Mouse (Mus musculus): ENCODE data around the gene Brf1.

Gene Brf1

DNA sequence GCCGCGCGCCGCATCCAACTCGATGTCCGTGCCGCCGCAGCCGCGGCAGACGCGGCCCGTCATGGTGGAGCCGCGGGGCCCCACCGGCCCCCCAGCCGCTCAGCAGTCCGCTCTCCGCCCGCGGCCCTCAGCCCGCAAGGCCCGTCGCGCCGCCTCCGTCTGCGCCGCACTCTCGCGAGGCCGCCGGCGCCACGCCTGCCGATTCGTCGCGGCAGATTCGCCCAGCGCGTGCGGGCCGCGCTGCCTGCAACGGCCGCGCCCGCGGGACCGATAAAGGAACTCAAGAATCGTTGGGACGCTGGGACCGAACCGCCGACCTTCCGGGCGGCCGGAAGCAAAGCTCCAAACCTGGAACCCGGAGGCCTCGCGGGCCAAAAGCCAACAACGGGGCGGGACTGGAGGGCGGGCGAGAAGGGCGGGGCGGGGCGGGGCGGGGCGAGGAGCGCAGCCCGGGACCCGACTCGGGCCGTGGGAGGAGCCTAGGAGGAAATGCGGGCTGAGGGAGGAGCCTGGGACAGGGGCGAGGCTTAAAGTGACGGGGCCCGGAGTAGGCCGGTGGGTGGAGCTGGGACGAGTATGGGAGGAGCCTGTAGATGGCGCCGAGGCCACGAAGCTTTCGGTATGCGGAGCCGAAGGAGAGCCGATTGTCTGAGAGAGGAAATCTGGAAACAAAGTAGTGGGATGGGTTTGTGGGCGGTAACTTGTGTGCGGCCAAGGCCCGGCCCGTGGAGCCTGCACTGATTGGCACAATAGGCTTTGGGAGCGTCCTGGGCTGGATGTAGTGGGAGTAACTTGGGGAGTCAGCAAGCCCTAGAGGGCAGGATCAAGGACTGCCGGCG, at the start of gene Brf1:
Brf1 (minus strand) TSS at position 411 of the 839 bp plus-strand sequence.
- peak; percentile 96 for DNase-seq

DNA sequence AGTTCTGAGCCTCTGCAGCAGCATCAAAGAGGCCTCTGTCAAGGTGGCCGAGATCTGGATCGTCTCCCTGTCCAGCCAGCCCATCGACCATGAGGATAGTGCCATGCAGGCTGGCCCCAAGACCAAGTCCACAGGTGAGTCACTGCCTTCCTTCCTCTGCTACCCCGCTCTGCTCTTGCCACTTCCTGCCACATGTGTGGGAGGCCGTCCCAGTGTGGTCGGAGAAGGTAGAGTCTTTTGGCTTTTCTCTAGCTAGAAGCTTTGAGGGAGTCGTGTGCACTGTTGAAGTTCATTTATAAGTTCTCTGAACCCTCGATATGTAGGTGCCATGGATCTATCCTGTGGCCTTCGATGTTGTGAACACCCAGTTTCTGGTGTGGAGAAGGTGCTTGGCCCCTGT, 49.3 kb upstream of the Brf1 start:
- DNase-seq: no peak

DNA sequence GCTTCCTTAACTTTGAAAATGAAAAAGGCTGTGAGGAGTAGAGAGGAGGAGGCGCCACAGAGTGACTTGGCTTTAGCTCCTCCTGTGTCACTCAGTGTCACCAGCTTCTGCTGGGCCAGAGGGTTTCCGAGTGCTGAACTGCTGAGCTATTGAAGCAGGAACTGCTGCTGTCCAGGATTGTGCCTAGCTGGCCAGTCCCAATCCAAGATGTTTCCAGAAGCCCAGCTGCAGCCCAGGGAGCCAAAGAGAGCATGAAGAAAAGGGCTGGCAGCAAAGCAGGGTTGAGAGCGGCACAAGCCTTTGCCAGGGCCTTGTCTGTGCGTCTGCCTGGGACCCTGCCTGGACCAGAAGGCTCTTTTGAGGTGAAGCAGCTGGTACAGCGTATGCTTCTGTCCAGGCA, 47.6 kb upstream of the Brf1 start:
- DNase-seq: peak; percentile 34

DNA sequence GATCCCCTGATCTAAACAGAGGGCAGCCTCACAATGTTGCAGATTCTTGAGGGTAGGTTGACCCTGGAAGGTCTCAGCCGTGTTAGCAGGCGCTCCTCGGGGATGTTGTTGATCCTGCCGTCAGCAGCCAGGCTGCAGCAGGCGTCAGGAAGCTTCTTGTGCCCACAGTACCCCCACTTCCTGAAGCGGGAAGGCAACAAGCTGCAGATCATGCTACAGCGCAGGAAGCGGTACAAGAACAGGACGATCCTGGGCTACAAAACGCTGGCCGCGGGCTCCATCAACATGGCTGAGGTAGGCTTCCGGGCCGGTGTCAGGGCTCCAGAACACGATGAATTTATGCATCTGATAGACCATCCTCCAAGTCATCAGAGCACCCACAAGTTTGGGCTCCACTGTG, 46.4 kb upstream of the Brf1 start:
- DNase-seq: no peak

DNA sequence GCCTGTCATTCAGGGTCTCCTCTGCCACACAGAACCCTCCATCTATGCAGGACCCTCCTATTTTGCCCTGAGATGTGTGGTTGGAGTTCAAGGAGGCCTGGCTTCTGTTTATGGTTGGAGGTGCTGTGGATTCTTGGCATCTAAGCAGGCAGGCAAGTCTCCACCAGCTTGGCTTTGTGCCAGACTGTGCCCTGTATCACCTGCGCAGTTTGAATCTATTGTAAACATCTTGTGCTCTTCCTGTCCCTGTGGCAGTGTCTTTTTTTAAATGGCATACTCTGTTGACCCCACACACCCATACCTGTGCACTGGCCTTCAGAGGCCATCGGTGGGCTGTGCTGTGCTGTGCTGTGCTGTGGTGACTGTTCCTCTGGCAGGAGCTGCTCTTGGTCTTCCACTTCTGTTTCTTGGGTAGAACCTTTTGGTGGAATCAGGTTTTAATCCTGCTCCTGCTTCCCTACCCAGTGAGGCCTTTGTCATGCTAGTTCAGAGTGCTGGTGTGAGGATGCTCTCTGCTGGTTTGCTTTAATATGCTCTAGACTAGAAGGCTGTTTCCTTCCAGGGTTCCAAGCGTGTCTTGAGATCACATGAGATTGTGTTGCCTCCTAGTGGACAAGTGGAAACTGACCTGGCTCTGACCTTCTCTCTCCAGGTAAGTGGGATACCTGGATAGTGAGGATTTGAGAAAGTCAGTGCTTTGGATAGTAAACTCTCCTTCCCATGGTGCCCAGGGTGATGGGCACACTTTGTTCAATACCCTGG, 44.6 kb upstream of the Brf1 start:
- DNase-seq: no peak

DNA sequence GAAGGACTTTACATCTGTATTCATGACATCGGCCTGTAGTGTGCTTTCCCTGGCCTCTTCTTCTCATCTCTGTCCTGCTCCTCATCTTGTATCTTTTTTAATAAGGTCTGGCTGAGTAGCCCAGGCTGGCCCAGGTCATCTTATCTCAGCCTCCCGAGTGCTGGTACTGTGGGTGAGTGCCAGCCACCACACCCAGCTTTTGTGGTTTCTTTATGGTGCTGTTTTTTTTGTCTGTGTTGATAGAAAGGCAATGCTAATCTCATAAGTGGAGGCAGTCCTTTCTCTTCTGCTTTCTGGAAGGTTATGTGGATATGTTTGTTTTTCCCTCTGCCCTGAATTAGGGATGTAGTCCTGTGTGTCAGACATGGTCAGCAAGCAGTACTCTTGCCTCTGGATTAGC, 42.0 kb upstream of the Brf1 start:
- no peak for DNase-seq

DNA sequence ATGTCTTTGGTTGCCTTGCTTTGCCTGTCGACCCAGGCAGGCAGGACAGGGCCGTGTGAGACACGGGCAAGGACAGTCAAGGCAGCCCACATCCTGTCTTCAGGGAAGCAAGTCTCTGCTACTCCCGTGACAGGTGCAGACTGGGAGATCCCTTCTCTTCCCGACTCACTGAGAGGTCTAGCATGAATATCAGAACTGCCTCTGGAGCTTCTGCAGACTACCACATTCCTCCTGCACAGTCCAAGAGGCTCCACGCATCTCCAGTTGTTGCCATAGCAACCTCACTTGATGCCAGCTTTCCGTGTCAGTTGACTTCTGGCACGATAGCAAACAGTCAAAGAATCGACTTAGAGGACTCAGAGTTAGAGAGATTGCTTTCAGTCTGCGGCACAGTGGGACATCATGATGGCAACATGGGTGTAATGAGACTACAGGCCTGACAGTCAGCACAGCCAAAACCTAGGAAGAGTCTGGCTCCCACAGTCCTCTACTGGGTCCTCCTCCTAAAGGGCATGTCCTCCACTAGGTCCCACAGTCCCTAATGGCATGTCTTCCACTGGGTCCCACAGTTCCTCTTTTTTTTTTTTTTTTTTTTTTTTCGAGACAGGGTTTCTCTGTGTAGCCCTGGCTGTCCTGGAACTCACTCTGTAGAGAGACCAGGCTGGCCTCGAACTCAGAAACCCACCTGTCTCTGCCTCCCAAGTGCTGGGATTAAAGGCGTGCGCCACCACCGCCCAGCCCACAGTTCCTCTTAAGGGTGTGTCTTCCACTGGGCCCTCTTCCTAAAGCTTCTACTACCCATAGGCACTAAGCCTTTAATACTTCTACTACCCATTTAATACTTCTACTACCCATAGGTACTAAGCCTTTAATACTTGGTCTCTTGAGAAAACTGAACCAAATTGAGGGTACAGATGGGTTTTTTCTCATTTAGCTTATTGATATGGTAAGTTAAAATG, 41.3 kb upstream of the Brf1 start:
- peak; percentile 79 for DNase-seq

DNA sequence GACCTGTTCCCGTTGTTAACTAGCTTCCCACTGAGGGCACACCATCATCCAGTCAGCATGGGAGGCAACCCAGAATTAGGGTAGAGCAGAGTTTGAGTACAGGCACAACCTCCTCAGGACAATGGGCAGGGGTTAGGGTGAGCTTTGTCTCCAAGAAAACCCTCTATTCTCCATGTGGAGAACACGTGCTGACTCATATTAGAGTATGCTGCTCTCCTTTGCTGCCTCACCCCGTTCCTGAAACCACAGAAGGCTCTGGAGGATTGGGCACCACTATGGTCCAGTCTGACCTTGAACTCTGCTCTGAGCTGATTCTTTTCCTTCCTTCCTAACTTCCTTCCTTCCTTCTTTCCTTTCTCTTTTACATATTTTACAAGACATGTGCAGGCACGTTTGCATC, 37.9 kb upstream of the Brf1 start:
- no peak for DNase-seq

DNA sequence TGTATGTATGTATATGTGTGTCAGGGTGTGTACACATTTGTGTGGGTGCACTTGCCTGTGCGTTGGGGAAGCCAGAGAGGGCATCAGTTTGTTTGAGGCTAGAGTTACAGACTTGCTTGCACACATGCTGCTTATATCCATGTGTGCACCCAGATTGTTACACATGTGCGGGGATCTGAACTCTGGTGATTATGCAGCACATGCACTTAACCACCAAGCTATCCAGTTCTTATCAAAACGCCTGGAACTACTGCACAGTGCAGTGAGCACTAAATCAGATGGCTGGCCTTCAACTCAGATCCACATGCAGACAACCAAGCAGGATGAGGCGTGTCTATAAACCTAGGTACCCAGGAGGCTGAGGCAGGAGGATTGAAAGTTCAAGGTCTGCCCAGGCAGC, 36.5 kb upstream of the Brf1 start:
- DNase-seq: no peak

DNA sequence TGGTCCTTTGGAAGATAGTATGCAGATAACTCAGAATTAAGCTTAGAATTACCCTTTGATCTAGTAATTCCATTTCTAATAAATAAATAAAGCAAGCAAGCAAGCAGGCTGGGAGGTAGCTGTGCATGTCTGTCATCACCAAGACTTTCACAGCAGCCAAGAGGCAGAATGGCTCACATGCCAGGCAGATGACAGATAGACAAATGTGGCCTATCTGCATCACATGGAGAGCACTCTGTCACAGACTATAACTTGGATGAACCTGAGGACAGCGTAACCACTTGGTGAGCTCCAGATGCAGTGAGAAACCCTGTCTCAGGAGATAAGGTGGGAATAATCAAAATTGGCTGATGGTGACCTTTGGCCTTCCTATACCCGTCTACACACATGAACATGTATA, 34.6 kb upstream of the Brf1 start:
- no peak for DNase-seq

DNA sequence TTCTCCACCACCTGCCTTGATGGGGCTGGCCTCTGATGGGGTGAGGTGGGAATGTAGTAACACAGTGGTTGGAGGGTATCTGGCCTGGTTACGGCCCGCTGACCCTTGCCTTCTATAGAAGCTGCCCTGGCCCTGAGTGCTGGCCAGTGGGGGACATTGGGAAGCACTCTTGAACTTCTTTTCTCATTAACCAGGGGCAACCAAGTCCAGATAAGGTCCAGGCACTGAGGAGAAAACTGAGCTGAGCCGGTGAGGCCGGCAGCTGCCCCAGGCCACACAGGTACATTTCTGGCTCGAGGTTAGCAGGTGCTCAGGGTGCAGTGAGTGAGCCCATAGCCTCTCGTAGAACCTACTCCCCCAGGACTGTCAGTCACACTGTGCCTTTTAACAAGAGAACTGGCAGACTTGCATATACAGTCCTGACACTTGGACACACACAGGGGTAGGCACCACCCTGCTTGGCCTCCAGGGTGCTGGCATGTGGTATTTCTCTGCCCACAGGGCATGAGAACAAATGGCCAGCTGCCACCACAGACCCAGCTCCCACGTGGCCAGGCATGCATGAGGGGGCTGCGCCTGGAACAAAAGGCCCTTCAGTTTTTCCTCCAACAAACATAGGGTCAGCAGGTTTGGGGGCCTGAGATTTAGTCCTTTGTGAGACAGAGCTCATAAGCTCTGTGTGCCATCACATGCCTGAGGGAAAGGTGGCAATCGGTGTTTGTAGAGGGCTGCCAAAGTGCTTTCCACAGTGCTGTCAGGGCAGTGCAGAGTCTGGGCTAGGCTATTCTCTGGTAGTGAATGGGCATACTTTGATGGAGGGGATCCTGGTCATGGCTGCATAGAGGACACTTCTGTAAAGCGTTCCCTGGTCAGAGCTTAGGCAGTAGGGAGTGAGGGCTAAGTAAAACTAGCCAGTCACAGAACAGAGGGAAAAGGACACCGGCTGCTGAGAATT, 32.1 kb upstream of the Brf1 start:
- DNase-seq: peak; percentile 74

DNA sequence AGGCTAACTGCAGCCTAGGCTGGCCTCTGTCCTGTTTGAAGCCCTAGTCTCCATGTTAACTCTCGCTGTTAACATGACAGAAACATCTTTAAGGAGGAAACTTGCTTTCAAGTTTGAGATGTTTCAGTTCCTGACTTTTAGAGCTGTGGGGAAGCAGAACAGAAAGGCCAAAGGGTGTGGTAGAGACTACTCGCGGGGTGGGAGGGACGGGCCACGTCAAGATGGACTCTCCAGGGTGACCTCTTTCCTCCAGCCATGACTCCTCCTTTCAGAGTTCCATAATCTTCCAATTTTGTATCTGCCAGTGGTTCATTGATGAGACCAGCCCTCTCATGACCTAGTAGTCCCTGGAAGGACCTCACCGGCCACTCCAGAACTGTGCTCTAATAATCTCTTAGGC, 30.9 kb upstream of the Brf1 start:
- no peak for DNase-seq

DNA sequence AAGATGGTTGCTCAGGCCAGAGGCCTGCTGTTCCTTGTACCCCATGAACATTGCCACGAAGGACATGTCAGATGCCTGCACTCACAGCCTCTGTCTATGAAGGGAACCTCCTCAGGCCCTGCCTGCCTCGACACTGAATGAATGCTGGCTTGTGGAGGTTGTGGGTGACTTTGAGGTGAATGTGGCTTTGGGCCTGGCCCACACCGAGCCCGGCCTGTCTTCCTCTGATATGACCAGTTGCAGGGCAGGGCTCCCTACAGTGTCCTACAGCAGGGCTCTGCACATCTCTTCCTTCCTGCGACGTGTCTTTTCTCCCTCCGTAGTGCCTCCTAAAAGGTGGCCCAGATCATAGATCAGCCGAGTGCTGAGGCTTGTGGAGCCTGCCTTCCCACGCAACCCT, 30.5 kb upstream of the Brf1 start:
- DNase-seq: no peak

DNA sequence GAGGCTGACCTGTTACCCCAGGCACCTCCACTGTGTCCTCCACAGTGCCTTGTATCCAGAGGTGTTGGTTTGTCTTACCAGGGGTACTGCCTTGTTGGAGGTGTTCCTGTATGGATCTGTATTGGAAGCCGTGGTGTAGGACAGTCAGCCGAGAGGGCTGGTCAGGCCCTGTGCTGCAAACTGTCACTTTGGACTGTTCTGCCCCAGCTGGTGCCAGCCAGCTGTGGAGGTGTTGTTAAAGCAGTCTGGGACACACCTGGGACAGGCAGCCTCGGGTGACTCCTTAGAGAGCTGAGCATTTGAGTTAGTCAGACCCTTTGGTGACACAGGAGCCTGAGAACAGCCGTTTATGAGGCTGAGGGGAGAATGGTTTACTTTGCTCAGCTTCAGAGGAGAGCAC, 29.5 kb upstream of the Brf1 start:
- DNase-seq: no peak

DNA sequence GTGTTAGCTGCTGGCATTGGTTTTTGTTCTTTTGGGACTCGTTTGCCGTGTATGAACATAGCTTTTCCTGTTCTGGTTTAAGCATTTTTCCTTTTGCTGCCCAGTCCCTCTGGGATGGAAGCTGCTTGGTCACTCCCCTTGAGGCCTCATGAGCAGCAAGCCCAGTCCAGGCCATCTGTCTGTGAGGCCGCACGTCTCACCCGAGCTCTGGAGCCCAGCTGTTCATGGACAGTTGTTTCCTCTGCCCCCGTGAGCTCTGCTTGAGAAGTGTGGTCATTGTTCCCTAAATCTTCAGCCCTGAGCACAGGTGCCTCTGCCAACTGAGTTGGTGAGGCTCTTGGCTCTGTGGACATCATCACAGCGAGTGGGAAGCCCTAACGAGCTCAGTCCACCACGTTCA, 28.4 kb upstream of the Brf1 start:
- DNase-seq: no peak

DNA sequence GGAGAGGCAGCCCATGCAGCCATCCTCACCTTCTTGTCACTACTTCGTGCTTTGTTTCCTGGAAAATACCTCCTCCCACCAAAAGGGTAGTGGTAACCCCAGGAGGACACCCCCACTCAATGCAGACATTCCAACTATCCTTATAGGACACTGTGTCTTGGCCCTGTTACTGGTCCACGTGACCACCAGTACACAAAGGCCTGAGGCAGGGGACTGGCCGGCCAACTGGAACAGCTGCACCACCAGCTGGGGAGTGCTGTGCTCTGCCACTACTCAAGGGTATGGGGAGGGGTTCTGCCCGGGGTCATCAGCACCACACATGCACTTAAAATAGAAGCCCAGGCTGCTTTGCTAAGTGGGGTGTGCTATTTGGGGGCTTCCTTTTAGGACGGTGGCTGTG, 27.6 kb upstream of the Brf1 start:
- peak; percentile 36 for DNase-seq

DNA sequence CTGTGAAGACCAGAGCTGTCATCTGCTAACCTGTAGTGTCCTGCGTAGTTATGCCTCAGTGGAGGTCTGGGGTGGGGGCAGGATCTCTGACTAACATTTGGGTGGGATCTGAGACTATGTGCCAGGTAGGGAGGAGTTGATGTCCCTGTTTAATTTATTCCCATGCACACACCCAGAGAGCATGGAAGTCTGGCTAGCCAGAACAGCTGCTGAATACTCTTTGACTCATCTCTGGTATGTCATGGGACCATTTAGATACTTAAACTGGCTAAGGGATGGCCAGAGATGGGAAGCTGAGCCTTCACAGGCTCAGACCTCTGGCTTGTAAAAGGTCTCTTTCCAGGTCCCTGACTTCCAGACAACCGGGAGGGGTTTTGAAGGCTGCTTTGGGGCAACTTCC, 27.0 kb upstream of the Brf1 start:
- no peak for DNase-seq

DNA sequence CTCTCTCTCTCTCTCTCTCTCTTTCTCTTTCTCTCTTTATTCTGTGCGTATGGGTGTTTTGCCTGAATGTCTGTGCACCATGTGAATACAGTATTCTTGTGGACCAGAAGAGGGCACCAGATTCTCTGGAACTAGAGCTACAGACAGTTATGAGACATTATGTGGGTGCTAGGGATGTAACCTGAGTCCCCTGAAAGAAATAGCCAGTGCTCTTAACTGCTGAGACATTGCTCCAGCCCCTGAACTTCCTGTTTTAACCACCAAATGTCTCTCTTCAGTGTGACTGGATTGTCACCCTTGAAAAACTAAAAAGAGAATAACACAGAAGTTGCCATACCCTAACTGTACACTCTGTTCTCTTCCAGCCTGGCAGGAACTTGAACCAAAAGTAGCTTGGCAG, 26.1 kb upstream of the Brf1 start:
- no peak for DNase-seq

DNA sequence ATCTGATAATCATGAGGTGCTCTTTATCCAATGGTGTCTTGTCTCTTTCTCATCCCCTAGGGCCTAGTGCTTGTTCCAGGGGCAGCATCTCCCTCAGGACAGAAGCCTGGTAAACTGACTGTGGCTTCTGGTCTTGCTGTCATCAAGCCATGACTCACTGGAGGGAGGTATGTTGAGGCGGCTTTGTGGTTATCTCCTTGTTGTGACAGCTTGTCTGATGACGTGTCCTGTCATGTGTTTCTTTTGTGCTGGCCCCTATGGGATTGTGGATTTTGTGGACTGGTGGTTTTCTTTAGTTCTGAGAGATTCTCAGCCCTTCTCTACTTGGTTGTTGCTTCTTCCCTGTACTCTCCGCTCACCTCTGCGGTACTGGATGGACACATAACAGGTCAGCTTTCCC, 22.6 kb upstream of the Brf1 start:
- DNase-seq: no peak

DNA sequence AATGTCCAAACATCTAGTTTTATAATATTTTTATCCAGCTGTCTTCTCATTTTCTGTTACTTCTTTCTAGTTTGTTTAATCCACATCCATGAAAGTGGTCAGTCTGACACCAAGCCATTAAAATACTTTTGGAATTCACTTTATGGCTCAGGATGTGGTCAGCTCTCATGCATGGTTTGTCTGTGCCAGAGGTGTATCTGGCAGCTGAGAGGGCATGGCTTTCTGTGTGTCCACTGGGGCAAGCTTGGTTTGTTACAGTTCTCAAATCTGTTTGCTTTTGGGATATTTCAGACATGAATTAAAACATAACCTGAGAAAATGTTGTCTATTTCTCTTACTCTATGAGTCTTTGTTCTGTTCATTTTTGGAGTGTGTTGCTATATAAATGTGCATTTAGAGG, 21.0 kb upstream of the Brf1 start:
- no peak for DNase-seq

DNA sequence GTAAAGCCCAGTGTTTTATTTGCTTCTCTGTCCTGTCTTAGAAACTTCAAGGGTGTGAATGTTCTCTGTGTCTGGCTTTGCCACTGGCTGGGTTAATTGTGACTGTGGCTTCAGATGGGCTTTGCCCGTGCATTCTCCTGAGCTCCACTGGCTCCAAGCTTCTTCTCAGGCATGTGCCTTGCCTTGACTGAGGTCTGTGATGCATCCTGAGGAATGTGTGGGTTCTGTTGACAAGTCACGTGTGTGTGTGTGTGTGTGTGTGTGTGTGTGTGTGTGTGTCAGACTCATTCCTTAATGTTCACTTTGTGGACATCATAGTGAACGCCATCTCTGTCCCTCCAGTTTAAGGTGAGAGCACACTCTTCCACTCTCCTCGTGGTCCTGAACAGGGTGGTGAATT, 18.3 kb upstream of the Brf1 start:
- DNase-seq: no peak

DNA sequence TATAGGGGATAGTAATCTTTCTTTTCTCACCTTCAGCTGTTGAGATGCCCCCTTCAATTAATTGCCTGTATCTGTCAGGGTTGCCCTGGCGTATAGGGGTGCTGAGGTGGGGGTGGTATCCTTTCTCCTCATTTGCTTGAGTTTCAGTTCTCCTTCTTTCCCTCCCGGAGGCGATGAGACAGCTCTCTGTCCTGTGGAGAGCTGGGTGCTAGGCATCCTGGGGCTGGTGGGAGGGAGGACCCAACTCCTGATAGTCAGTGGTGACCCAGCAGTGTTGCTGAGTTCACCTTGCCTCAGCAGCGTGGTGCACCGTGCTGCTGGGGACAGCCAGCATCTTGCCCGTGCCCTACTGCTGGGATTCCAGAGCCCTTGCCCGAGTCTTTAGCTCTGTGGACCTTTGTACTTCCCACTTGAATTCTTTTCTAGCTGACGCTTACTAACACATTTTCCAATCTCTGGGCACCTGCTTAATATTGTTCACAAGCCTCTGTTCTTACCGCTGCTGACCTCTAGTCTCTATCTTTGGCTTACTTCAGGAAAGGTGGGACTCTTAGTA, 17.0 kb upstream of the Brf1 start:
- no peak for DNase-seq

Measured in layer of hippocampus, adult 9-11 months (tissue).